Mouse (Mus musculus) liver, adult 2 months (tissue): Measurements from ENCODE around the gene Dchs2. TPM values are rescaled to one million over a fixed set of nuclear protein-coding genes. Genes with fewer than 3 reads are reported as not detected.

Experiments
- DNase-seq: peaks from one replicate; pipeline ENCODE4 v3.0.0-alpha.2; 2011; ENCODE audit warnings: low read depth, low spot score; ENCODE audit errors: extremely low read depth
- H3K27ac ChIP-seq: fragments of 200-500 bp; replicated peaks from 2 replicates; pipeline ENCODE4 v1.5.1; 2012; ENCODE audit warnings: low read depth, mild to moderate bottlenecking, control low read depth, inconsistent platforms, low read length; ENCODE audit not compliant: insufficient read depth
- H3K27me3 ChIP-seq: fragments of 200-500 bp; 2 replicates; pipeline ENCODE4 v1.6.1; 2012; ENCODE audit warnings: mild to moderate bottlenecking, moderate library complexity, low read length, inconsistent platforms; ENCODE audit not compliant: control insufficient read depth, insufficient read depth
- H3K36me3 ChIP-seq: fragments of 200-500 bp; 2 replicates; pipeline ENCODE4 v1.6.1; 2012; ENCODE audit warnings: low read length, inconsistent platforms; ENCODE audit not compliant: control insufficient read depth, insufficient read depth
- H3K4me1 ChIP-seq: fragments of 200-500 bp; 2 replicates; pipeline ENCODE4 v1.6.1; 2011; ENCODE audit warnings: low read length; ENCODE audit not compliant: control insufficient read depth, insufficient read depth
- H3K4me3 ChIP-seq: fragments of 200-500 bp; 2 replicates; pipeline ENCODE4 v1.5.1; 2011; ENCODE audit warnings: low read depth, mild to moderate bottlenecking, control low read depth, low read length, moderate library complexity; ENCODE audit not compliant: insufficient read depth
- H3K79me2 ChIP-seq: fragments of 200-500 bp; 2 replicates; pipeline ENCODE4 v1.6.1; 2012; ENCODE audit warnings: inconsistent platforms, mild to moderate bottlenecking, low read length, moderate library complexity; ENCODE audit not compliant: control insufficient read depth, insufficient read depth
- H3K9ac ChIP-seq: fragments of 200-500 bp; 2 replicates; pipeline ENCODE4 v1.6.1; 2012; ENCODE audit warnings: low read depth, mild to moderate bottlenecking, control low read depth, inconsistent platforms, low read length
- CTCF ChIP-seq: fragments of 200-500 bp; IDR thresholded peaks from 2 replicates; pipeline ENCODE4 v1.5.1; 2011; ENCODE audit warnings: low read depth, low read length, control low read depth
- POLR2A ChIP-seq: fragments of 200-500 bp; IDR thresholded peaks from 2 replicates; pipeline ENCODE4 v1.6.1; 2011; ENCODE audit warnings: low read length, control low read depth; ENCODE audit not compliant: insufficient read depth; ENCODE audit errors: extremely low read depth
- WGBS: fragments of 180-500 bp; shearing (Covaris S2); methylation state at CpG from one replicate; pipeline ENCODE4 v1.1.7; 2018; 5-methylcytosine and 5-hydroxymethylcytosine counted together
- polyA plus RNA-seq: library from polyadenylated mRNA; depleted of rRNA; stranded (reverse); fragments of >200 nt; gene quantifications from 2 replicates; pipeline ENCODE4 v1.2.3, GENCODE M21; 2012
- total RNA-seq: library from RNA; depleted of rRNA; stranded (reverse); fragments of >200 nt; gene quantifications from 2 replicates; pipeline ENCODE4 v1.2.3, GENCODE M21; 2014

The Dchs2 gene
- total and polyA plus RNA-seq, 2 experiments: 0.01 to 0.09 TPM

GRCm38 (mm10) chr3:83288118-83288840 is 160.5 kb downstream of the Dchs2 start:
- Histone ChIP-seq H3K79me2 (no peaks in the 10 kb centered on the region), H3K4me1 (no peaks in the 10 kb centered on the region), H3K27ac (no peak overlapping the region), H3K4me3 (no peak overlapping the region), H3K36me3 (no peaks in the 10 kb centered on the region), H3K27me3 (no peaks in the 10 kb centered on the region), H3K9ac (no peak overlapping the region)
- WGBS: 76% methylated on average over 6 of the region's 6 CpGs
- DNase-seq: no peak
- TF ChIP-seq CTCF (no peak), POLR2A (no peak)

- Histone ChIP-seq H3K36me3 (no peaks in the 10 kb centered on the region), H3K79me2 (no peaks in the 10 kb centered on the region), H3K27ac (no peak overlapping the region), H3K4me3 (no peak overlapping the region), H3K9ac (no peak overlapping the region), H3K4me1 (no peaks in the 10 kb centered on the region), H3K27me3 (no peaks in the 10 kb centered on the region)
- DNase-seq: no peak
- TF ChIP-seq POLR2A (no peak), CTCF (no peak)
These were observed 162.7 kb downstream of the Dchs2 start for GRCm38 (mm10) chr3:83290482-83290881.

GRCm38 (mm10) chr3:83290953-83291352 is 163.2 kb downstream of the Dchs2 start:
- no peak for DNase-seq
- H3K79me2 ChIP-seq: no peaks in the 10 kb centered on the region
- H3K4me3 ChIP-seq: no peak overlapping the region
- no peaks in the 10 kb centered on the region for H3K36me3 ChIP-seq
- H3K4me1 ChIP-seq: no peaks in the 10 kb centered on the region
- H3K9ac ChIP-seq: no peak overlapping the region
- no peak overlapping the region for H3K27ac ChIP-seq
- 77% methylated on average over 1 of the region's 1 CpGs for WGBS
- TF ChIP-seq CTCF (no peak), POLR2A (no peak)
- H3K27me3 ChIP-seq: no peaks in the 10 kb centered on the region

- WGBS: 81% methylated on average over 5 of the region's 5 CpGs
- no peaks in the 10 kb centered on the region for H3K4me1 ChIP-seq
- TF ChIP-seq CTCF (no peak), POLR2A (no peak)
- H3K27me3 ChIP-seq: no peaks in the 10 kb centered on the region
- no peaks in the 10 kb centered on the region for H3K79me2 ChIP-seq
- H3K27ac ChIP-seq: no peak overlapping the region
- no peaks in the 10 kb centered on the region for H3K36me3 ChIP-seq
- H3K9ac ChIP-seq: no peak overlapping the region
- DNase-seq: no peak
- no peak overlapping the region for H3K4me3 ChIP-seq
These were observed 172.1 kb downstream of the Dchs2 start for GRCm38 (mm10) chr3:83299783-83300382.

- no peak overlapping the region for H3K9ac ChIP-seq
- H3K4me1 ChIP-seq: no peaks in the 10 kb centered on the region
- no peak for TF ChIP-seq POLR2A
- TF ChIP-seq CTCF: 0 out of 2 replicates have a peak, but pooled peaks have one; percentile 10
- no peaks in the 10 kb centered on the region for H3K27me3 ChIP-seq
- H3K79me2 ChIP-seq: no peaks in the 10 kb centered on the region
- no peak overlapping the region for H3K4me3 ChIP-seq
- H3K36me3 ChIP-seq: no peaks in the 10 kb centered on the region
- no peak for DNase-seq
- WGBS: 71% methylated on average over 5 of the region's 5 CpGs
- no peak overlapping the region for H3K27ac ChIP-seq
These were observed 176.1 kb downstream of the Dchs2 start for GRCm38 (mm10) chr3:83303876-83304275.

- H3K27ac ChIP-seq: no peak overlapping the region
- no peaks in the 10 kb centered on the region for H3K79me2 ChIP-seq
- H3K9ac ChIP-seq: no peak overlapping the region
- no peaks in the 10 kb centered on the region for H3K27me3 ChIP-seq
- TF ChIP-seq POLR2A: no peak
- no peak for DNase-seq
- H3K36me3 ChIP-seq: no peaks in the 10 kb centered on the region
- no peak overlapping the region for H3K4me3 ChIP-seq
- no peaks in the 10 kb centered on the region for H3K4me1 ChIP-seq
- WGBS: 77% methylated on average over 3 of the region's 3 CpGs
These were observed 218.2 kb downstream of the Dchs2 start for GRCm38 (mm10) chr3:83345928-83346327.
